Mouse (Mus musculus) hindlimb bud, embryonic 11.5 days (tissue): ENCODE results near the gene Fam114a1.

Source experiments
- DNase-seq: peaks from one replicate; pipeline ENCODE4 v3.0.0-alpha.2; 2012; ENCODE audit warnings: low read depth, low spot score; ENCODE audit errors: extremely low spot score

Fam114a1 gene

DNA sequence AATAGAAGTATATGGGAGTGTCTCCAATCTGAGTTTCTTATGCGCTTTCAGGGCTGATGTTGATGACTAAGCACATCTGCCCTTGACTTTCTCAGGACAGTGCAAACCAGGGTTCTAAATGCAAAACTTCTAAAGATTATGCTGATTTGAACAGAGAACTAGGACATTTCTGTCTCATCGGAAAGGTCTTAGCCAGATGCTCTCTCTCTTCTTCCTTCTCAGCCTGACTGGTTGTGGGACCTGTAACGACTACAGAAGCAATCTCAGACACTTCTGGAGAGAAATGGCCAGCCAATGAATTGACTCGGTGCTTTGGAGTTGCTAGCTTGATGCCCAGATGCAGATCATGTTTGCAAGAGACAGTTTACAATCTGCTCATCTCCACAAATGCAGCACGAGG, 80.0 kb downstream of the Fam114a1 start:
- no peak for DNase-seq

DNA sequence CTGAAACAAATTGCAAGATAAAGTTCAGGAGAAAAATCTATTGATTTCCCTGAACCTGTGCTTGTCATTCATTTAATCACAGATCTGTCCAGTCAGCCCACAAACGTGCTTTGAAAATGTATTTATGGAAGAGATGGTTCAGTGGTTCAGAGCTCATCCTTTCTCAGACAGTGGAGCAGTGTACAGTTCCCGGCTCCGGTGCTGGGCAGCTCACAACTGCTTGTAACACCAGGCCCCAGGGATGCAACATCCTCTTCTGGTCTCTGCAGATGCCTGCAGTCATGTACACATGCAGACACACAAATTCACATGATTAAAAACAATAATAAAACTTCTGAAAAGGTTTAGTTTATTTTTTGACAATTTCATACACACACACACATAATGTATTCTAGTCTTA, 81.6 kb downstream of the Fam114a1 start:
- no peak for DNase-seq

DNA sequence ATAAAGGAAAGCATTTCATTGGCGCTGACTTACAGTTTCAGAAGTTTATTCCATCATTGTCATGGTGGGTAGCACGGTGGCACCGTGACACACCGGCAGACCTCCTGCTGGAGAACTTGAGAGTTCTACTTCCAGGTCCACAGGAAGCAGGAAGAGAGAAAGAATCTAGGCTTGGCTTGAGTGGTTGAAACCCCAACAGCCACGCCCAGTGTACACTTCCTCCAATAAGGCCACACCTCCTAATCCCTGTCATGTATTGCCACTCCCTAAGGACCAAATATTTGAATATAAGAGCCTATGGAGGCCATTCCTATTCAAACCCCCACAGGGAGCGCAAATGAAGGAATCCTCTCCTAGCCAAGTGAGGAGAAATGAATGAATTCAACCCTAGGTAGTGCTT, 87.7 kb downstream of the Fam114a1 start:
- DNase-seq, result no peak

DNA sequence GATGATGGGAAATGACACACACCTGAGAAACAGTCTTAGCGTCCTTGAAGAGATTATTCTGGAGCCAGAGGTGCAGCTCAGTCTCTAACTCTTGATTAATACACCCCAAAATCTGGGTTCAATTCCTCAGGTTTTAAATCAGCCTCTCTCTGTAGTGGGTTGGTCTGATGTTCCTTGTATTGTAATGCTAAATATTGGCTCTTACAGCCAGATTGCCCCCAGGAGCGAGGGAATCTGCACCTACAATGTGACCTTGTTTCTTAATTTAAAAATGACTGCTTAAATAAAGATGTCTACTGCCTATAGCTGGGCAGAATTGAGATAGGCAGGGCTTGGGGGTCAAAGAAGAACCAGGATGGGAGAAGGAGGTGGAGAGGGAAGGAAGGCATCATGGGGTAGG, 89.9 kb downstream of the Fam114a1 start:
- DNase-seq, result no peak

DNA sequence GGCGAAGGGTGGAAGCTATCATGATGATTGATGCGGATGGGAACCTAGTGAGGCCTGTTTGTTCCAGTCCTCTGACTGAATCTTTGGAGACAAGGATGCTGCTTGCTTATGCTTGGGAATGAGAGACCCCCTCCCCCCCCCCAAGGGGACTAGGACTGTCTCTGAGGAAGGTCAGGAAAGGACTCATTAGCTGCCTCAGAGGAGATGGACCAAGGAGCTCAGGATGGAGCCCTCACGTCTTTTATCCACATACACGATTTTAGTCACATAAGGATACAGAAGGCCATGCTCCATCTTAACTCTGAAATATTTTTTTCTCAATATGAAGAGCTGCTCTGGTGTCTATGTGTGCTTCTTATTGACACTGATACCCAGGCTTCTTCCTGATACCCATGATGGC, 92.4 kb downstream of the Fam114a1 start:
- DNase-seq, result no peak

DNA sequence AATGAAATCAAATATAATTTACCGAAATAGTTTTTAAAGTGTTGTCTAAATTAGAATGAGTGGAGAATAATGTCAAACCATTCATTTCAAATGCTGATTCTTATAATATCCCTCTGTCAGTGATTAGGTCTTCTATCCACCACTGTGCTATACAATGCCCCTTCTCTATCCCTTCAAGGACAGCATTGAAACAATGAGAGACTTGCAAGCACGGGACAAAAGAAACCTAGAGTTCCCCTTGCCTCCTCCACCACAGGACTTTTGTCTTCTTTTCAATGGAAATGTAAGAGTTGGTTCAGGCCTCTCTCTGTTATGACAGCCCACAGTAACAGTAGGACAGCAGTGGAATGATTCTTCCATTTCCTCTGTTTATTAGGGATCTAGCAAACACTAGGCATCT, 93.4 kb downstream of the Fam114a1 start:
- DNase-seq, result no peak

DNA sequence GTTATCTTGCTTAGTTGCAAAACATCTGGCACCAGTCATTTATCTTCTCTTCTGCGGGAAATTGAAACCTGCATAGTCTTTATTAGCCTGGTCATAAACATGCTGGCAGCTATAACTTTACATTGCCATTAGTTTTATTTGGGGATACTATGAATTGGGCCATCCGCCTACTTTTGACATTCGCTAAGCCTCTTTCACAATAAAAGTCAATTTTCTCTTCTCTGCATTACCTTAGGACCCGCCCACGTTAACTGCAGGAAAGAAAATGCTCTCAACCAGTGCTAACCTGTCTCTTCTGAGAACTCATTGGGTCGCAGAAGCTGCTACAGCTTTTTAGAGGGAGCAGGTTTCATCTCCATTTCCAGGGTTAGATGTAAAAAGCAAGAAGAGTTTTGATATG, 98.3 kb downstream of the Fam114a1 start:
- DNase-seq, result no peak

DNA sequence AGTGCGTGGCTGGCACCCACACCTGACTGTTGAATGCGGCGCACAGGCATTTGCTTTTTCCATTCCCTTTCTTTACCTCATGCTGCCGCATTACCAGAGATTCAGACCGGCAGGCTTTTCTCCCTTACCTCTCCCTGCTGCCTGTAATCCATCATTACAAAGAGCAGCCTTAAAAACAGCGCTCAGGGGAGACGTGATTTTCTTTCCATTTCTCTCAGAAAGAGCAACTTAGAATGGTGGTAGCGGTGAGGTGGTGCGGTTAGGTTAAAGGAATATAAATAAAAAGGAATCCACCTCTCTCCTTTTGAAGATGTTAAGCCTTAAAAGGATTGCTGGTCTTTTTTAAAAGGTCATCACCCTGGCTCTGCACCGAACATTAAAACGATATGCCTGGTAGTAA, 100.0 kb downstream of the Fam114a1 start:
- DNase-seq, result no peak

DNA sequence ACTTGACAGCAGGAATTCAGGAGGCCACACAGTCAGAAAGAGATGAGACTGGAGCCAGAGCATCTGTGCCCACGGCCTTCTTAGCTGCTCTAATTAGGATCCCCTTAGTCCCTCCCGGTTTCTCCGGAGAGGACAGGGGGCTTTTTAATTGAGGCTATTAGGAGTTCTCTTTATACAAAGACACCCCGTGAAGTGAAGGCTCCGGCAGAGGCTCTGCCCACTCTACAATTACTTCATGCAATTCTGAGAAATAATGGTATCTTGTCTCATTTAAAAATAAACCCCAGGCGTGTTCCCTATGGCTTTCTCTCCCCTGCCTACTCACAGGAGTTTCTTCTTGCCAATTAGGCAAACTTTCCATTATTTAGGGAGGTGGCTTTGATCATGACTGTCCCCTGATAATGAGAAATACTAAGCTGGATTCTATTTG, 101.8 kb downstream of the Fam114a1 start:
- no peak for DNase-seq

DNA sequence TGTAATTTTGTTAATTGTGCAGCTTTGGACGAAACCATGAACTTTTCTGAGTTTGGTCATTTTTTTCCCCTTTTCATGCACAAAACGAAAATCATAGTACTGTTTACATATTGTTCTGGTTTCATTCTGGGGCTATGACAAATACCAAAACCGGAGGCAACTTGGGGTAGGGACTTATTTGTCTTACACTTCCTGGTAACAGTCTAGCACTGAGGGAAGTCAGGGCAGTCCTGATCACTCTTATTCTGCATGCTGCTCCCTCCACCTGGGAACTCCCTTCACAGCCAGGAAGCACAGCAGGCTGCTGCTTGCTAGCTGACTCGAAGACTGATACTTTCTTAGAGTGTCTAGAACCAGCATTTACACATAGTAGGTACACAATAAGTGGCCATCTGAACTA, 103.4 kb downstream of the Fam114a1 start:
- no peak for DNase-seq

DNA sequence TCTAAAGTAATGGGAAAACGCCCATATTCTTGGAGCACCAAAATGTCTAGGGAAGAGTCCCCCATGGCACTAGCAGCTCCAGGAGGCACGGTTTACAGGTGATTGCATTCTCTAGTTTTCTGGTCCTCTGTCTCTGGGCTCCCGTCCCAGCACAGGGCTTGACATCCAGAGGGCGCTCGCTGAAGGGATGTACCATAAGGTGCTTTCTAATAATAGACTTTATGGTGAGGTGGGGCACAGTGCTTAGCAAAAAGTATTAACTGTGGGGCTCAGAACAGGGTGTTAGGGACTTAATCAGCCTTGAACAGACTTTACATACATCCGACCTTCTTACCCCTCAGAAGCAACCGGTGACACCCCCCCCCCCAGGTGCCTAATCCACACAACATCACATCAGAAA, 104.8 kb downstream of the Fam114a1 start:
- DNase-seq, result no peak

DNA sequence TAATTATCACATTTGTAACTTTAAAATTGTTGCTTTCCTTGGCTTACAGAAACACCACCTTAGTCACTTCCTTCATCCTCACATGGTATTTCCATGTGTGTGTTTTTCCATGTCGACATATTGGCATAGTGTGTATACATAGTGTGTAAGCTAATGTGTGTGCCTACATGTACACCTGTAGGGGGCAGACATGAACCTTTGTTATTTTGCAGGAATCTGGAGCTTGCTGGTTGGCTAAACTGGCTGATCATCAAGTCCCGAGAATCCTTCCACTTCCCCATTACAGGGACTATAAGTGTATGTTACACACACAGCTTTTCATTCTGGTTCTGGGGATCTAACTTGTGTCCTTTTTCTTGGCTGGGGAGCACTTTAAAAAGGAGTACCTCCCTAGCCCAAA, 106.2 kb downstream of the Fam114a1 start:
- DNase-seq, result no peak

DNA sequence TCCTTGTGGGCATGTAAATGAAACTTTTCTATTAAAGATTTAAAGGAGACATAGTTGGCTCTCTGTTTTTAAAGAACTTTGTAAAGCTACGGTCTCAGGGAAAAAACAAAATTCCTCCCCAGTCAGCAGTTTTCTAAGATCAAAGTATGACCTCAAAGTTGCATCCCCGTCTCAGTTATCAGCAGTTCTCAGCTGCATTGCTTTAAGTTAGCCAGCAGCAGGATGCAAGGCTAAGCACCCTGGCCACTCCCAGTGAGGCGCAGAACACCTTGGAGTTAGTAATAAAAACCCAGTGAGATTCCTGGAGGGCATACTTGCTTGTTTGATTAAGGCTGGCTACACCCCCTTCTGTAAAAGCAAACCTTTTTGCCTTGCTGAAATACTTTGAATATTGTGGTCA, 106.9 kb downstream of the Fam114a1 start:
- DNase-seq, result no peak

DNA sequence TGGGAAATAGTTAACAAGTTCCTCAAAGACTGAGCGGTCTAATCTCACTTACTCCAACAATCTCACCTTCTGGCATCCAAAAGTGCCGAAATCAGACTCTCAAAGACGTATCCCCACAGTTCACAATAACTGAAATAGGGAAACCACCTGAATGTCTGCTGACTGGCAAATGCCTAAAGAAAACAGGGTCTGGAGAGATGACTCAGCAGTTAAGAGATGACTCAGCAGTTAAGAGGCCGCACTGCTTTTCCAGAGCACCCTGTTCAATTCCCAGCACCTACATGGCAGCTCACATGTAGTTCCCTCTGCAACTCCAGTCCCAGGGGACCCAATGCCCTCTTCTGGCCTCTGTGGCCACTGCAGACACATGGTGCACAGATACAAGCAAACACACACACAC, 108.2 kb downstream of the Fam114a1 start:
- DNase-seq, result no peak

DNA sequence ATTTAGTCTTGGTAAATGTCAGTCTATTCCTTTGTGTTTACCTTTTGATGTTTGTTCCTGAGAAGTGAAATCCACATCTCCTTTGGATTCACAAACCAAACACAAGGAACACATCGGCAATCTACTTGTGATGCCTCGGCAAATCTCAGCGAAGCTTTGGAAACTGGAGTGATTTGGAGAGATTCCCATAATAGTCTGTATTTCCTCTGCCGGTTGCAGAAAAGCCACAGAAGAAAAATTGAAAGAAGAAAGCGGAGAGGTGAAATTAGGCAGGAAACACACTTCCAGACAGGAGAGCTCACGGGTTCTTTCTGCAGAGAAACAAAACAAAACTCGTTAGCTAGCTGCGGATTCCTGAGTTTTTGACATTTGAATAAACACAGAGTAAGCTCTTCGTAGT, 110.0 kb downstream of the Fam114a1 start:
- DNase-seq, result no peak

DNA sequence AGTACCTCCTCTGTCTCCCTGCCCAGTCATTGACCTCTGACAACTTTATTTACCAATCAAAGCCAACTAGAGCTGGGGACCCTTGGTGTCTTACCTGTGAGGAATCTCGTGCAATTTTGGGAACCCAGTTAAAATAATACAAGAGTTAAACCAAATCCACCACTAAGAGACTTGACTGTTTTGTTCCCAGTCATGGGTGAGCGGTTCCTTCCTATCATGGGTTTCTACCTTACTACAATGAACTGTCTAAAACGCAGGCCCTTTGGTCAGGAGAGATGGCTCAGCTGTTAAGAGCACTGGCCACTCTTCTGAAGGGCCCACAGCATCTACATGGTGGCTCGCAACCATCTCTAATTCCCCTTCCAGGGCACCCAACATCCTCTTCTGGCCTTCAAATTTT, 112.0 kb downstream of the Fam114a1 start:
- DNase-seq, result no peak

DNA sequence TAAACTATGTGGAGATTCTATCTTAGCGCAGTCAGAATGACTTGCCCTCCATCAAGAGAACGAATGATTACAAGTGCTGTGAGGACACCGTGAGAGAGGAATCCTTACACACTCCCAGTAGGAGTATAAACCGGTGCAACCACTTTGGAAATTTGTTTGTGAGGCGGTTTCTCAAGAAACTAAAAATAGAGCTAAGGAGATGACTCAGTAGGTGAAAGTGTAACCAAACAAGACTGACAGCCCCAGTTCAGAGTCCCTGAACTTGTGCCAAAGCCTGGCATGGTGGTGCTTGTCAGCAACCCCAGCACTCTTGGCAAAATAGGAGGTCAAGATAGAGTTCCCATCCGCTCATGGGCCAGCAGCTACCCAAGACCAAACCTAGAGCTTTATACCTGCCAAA, 116.7 kb downstream of the Fam114a1 start:
- no peak for DNase-seq

DNA sequence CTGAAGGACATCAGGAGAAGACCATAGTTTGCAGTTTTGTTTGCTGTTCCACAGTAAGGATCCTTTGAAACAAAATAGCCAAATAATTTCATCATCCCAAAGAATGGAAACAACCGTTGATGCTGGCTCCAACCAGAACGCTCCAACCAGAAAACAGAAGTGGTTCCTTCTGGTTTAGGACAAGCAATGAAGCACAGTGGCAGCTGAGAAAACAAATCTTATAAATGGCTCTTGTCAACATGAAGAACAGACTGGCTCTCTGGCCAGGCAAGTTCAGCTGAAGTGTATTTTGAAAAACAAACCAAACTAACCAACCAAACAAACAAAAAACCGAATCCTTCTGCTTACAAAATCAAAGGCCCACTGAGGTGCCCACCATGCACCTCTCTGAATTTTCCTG, 119.8 kb downstream of the Fam114a1 start:
- no peak for DNase-seq

DNA sequence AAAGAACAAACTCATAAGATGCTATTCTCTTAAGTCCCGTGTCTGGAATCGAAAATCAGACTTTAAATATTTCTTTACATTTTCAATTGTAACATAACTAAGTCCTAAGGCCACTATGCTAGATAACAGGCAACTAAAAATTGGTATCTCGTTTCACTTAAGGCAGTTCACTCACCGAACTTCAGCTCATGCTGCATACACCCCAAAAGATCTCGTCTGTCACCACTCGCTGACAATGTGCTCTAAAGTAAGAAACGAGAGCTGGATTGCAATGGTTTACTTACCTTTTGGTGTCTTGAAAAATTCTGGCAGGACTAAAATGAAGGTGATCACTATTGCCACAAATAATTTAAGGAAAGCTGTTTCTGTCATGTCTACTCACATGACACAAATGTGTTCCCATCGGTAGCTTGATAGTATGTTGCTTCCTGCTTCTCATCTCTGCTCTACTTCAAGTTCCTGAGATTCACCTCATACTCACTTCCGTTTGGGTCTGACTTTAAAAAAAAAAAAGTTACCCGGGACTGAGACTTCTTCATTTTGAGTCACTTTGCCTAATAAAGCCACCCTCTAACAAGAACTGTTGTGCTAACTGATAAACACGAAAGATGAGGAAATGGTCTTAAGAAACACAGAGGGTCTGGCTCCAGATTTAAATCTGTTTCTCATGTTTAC, 121.5 kb downstream of the Fam114a1 start:
- DNase-seq, result no peak
